Mouse (Mus musculus): ENCODE data around the gene Trpm3. TPM values are rescaled to one million over a fixed set of nuclear protein-coding genes. Genes with fewer than 3 reads are reported as not detected.

Gene Trpm3
- polyA plus RNA-seq, 1 experiment from 2014 or later = 6.4 TPM

DNA sequence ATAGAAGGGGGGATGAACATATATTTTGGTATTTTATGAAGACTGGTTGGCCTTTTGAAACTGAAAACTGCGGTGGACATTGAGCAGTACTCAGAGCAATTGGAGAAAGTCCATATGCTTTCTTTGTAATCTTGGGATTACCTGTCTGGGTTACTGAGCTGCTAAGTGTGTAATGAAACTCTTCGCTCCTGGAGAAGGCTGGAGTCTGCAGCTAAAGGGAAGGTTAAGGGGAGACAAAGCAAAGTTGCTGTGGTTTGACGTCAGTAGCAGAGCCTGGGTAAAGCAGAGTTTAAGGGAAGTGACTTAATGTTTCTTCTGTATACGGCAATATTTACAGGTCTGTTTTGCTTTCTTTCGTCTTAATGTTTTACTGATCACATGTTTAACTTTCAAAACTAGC, 554.1 kb downstream of the Trpm3 start:
- peak; percentile 60; the same call in 1 of the 2 replicates for ATAC-seq (ENCODE audit: low read depth)
- H3K9ac ChIP-seq (ENCODE audit: low read depth, low read length) = peak overlapping the region; percentile 31; the same call in 1 of the 2 replicates
- H3K4me3 ChIP-seq (ENCODE audit: low read depth, low read length) = peak overlapping the region; percentile 10; the same call in 1 of the 2 replicates
- no peaks in the 10 kb centered on the region for H3K36me3 ChIP-seq (ENCODE audit: control insufficient read depth, insufficient read depth, low read length)
- H3K27ac ChIP-seq (replicated peaks; ENCODE audit: low read depth, low read length) = 0 out of 2 replicates have a peak overlapping the region, but pooled peaks have one; percentile 6
- no peaks in the 10 kb centered on the region for H3K27me3 ChIP-seq (replicated peaks; ENCODE audit: control insufficient read depth, insufficient read depth, low read length)
- peaks cover 5% of the 10 kb centered on the region; the same call in 1 of the 2 replicates for H3K4me1 ChIP-seq (ENCODE audit: control insufficient read depth, insufficient read depth, low read length)
- H3K4me2 ChIP-seq (ENCODE audit: low read depth, low read length) = peak overlapping the region; percentile 21; the same call in 1 of the 2 replicates
- DNase-seq (ENCODE audit: low spot score) = no peak
- no peaks in the 10 kb centered on the region for H3K9me3 ChIP-seq (ENCODE audit: control insufficient read depth, low read length)
- 56% methylated on average over 5 of the region's 5 CpGs for WGBS

DNA sequence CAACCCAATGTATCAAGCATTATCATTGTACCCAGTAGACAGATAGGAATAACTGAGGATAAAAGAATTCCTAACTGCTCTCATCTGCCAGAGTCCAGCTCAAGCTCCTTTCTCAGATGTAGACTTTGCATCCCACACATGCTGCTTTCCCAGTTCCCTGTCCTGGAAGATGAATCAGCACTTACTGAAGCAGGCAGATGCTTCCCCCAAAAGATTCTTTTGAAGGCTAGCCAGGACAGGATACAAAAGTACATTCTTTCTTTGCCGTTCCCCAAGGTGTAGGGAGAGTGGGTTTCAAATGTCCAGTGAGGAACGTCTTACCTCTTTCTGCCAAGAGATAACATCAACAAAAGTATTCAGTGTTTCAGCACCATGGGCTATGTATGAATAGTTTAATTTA, 556.6 kb downstream of the Trpm3 start:
- Histone ChIP-seq H3K36me3 (ENCODE audit: control insufficient read depth, insufficient read depth, low read length) (no peaks in the 10 kb centered on the region), H3K27ac (replicated peaks; ENCODE audit: low read depth, low read length) (no peak overlapping the region), H3K4me1 (ENCODE audit: control insufficient read depth, insufficient read depth, low read length) (peaks cover 5% of the 10 kb centered on the region; the same call in 1 of the 2 replicates), H3K27me3 (replicated peaks; ENCODE audit: control insufficient read depth, insufficient read depth, low read length) (no peaks in the 10 kb centered on the region), H3K4me3 (ENCODE audit: low read depth, low read length) (no peak overlapping the region), H3K4me2 (ENCODE audit: low read depth, low read length) (no peak overlapping the region), H3K9ac (ENCODE audit: low read depth, low read length) (no peak overlapping the region), H3K9me3 (ENCODE audit: control insufficient read depth, low read length) (no peaks in the 10 kb centered on the region)
- peak; percentile 63 for DNase-seq (ENCODE audit: low spot score)
- no peak for ATAC-seq (ENCODE audit: low read depth)
- 22% methylated on average over 2 of the region's 2 CpGs for WGBS

DNA sequence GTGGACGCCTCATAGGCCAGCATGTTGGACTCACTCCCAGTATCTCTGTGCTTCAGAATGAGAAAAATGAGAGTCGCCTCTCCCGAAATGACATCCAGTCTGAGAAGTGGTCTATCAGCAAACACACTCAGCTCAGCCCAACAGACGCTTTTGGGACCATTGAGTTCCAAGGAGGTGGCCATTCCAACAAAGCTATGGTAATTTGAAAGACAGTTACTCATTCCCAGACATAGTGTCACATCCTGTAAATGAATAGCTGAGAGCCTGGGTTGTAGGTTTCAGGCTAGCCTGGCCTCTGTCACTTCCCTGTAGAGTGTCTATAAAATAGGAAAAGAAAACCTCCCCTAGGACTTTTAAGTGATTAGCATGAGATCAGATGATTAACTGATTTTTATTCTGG, 559.9 kb downstream of the Trpm3 start:
- no peak overlapping the region for H3K27ac ChIP-seq (replicated peaks; ENCODE audit: low read depth, low read length)
- WGBS = 84% methylated on average over 4 of the region's 4 CpGs

GRCm38 (mm10) chr19:22700871-22701651, 562.2 kb downstream of the Trpm3 start:
- DNase-seq (ENCODE audit: low spot score) = no peak
- Histone ChIP-seq H3K27me3 (replicated peaks; ENCODE audit: control insufficient read depth, insufficient read depth, low read length) (no peaks in the 10 kb centered on the region), H3K36me3 (ENCODE audit: control insufficient read depth, insufficient read depth, low read length) (no peaks in the 10 kb centered on the region), H3K4me1 (ENCODE audit: control insufficient read depth, insufficient read depth, low read length) (no peaks in the 10 kb centered on the region), H3K9ac (ENCODE audit: low read depth, low read length) (no peak overlapping the region), H3K27ac (replicated peaks; ENCODE audit: low read depth, low read length) (no peak overlapping the region), H3K4me2 (ENCODE audit: low read depth, low read length) (no peak overlapping the region), H3K9me3 (ENCODE audit: control insufficient read depth, low read length) (no peaks in the 10 kb centered on the region), H3K4me3 (ENCODE audit: low read depth, low read length) (no peak overlapping the region)
- 27% methylated on average over 5 of the region's 5 CpGs for WGBS
- no peak for ATAC-seq (ENCODE audit: low read depth)

More for the DNA sequence above, 559.9 kb downstream of the Trpm3 start:
- Histone ChIP-seq H3K9me3 (ENCODE audit: control insufficient read depth, low read length) (no peaks in the 10 kb centered on the region), H3K9ac (ENCODE audit: low read depth, low read length) (no peak overlapping the region), H3K27me3 (replicated peaks; ENCODE audit: control insufficient read depth, insufficient read depth, low read length) (no peaks in the 10 kb centered on the region), H3K4me1 (ENCODE audit: control insufficient read depth, insufficient read depth, low read length) (no peaks in the 10 kb centered on the region), H3K36me3 (ENCODE audit: control insufficient read depth, insufficient read depth, low read length) (no peaks in the 10 kb centered on the region), H3K4me3 (ENCODE audit: low read depth, low read length) (no peak overlapping the region), H3K4me2 (ENCODE audit: low read depth, low read length) (no peak overlapping the region)
- no peak for ATAC-seq (ENCODE audit: low read depth)
- DNase-seq (ENCODE audit: low spot score) = no peak

DNA sequence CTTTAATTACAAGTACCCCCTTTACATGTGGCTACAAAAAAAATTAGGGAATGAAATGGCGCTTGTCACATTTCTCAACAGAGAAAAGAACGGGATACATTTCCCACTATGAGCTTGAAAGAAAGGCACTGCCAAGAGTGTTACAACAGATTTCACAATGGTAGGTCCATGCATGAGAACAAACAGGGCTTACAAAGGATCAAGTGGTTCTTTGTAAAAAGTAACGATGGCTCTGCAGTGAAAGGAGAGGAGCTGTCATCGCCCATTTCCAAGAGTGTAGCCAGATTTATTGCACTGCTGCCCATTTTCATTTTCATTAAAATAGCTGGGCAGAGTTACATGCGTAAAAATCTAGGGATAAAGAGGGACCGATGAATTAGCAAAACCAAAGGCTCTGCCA, 565.0 kb downstream of the Trpm3 start:
- Histone ChIP-seq H3K27ac (replicated peaks; ENCODE audit: low read depth, low read length) (no peak overlapping the region), H3K4me3 (ENCODE audit: low read depth, low read length) (no peak overlapping the region), H3K9ac (ENCODE audit: low read depth, low read length) (no peak overlapping the region), H3K27me3 (replicated peaks; ENCODE audit: control insufficient read depth, insufficient read depth, low read length) (no peaks in the 10 kb centered on the region), H3K36me3 (ENCODE audit: control insufficient read depth, insufficient read depth, low read length) (no peaks in the 10 kb centered on the region), H3K4me1 (ENCODE audit: control insufficient read depth, insufficient read depth, low read length) (no peaks in the 10 kb centered on the region), H3K9me3 (ENCODE audit: control insufficient read depth, low read length) (no peaks in the 10 kb centered on the region), H3K4me2 (ENCODE audit: low read depth, low read length) (no peak overlapping the region)
- DNase-seq (ENCODE audit: low spot score) = peak; percentile 34
- no peak for ATAC-seq (ENCODE audit: low read depth)
- WGBS = 68% methylated on average over 6 of the region's 6 CpGs

GRCm38 (mm10) chr19:22705414-22705813, 566.6 kb downstream of the Trpm3 start:
- Histone ChIP-seq H3K27me3 (replicated peaks; ENCODE audit: control insufficient read depth, insufficient read depth, low read length) (no peaks in the 10 kb centered on the region), H3K9ac (ENCODE audit: low read depth, low read length) (no peak overlapping the region), H3K4me3 (ENCODE audit: low read depth, low read length) (no peak overlapping the region), H3K9me3 (ENCODE audit: control insufficient read depth, low read length) (no peaks in the 10 kb centered on the region), H3K4me2 (ENCODE audit: low read depth, low read length) (no peak overlapping the region), H3K36me3 (ENCODE audit: control insufficient read depth, insufficient read depth, low read length) (no peaks in the 10 kb centered on the region), H3K27ac (replicated peaks; ENCODE audit: low read depth, low read length) (no peak overlapping the region), H3K4me1 (ENCODE audit: control insufficient read depth, insufficient read depth, low read length) (no peaks in the 10 kb centered on the region)
- DNase-seq (ENCODE audit: low spot score) = no peak
- ATAC-seq (ENCODE audit: low read depth) = no peak

GRCm38 (mm10) chr19:22719027-22719426, 580.2 kb downstream of the Trpm3 start:
- no peak for ATAC-seq (ENCODE audit: low read depth)
- DNase-seq (ENCODE audit: low spot score) = no peak

GRCm38 (mm10) chr19:22729846-22730245, 591.0 kb downstream of the Trpm3 start:
- ATAC-seq (ENCODE audit: low read depth) (no peak), DNase-seq (ENCODE audit: low spot score) (peak; percentile 66)
- no peak overlapping the region for H3K9ac ChIP-seq (ENCODE audit: low read depth, low read length)
- WGBS = 61% methylated on average over 2 of the region's 2 CpGs
- H3K27me3 ChIP-seq (replicated peaks; ENCODE audit: control insufficient read depth, insufficient read depth, low read length) = no peaks in the 10 kb centered on the region
- no peaks in the 10 kb centered on the region for H3K36me3 ChIP-seq (ENCODE audit: control insufficient read depth, insufficient read depth, low read length)
- no peak overlapping the region for H3K4me2 ChIP-seq (ENCODE audit: low read depth, low read length)
- no peaks in the 10 kb centered on the region for H3K9me3 ChIP-seq (ENCODE audit: control insufficient read depth, low read length)
- no peak overlapping the region for H3K27ac ChIP-seq (replicated peaks; ENCODE audit: low read depth, low read length)
- H3K4me3 ChIP-seq (ENCODE audit: low read depth, low read length) = no peak overlapping the region
- H3K4me1 ChIP-seq (ENCODE audit: control insufficient read depth, insufficient read depth, low read length) = no peaks in the 10 kb centered on the region; the same call in 1 of the 2 replicates

More at GRCm38 (mm10) chr19:22719027-22719426, 580.2 kb downstream of the Trpm3 start:
- Histone ChIP-seq H3K4me1 (ENCODE audit: control insufficient read depth, insufficient read depth, low read length) (no peaks in the 10 kb centered on the region), H3K4me3 (ENCODE audit: low read depth, low read length) (no peak overlapping the region), H3K9ac (ENCODE audit: low read depth, low read length) (no peak overlapping the region), H3K36me3 (ENCODE audit: control insufficient read depth, insufficient read depth, low read length) (no peaks in the 10 kb centered on the region), H3K27ac (replicated peaks; ENCODE audit: low read depth, low read length) (no peak overlapping the region), H3K4me2 (ENCODE audit: low read depth, low read length) (no peak overlapping the region), H3K9me3 (ENCODE audit: control insufficient read depth, low read length) (no peaks in the 10 kb centered on the region), H3K27me3 (replicated peaks; ENCODE audit: control insufficient read depth, insufficient read depth, low read length) (no peaks in the 10 kb centered on the region)
- 53% methylated on average over 2 of the region's 2 CpGs for WGBS

DNA sequence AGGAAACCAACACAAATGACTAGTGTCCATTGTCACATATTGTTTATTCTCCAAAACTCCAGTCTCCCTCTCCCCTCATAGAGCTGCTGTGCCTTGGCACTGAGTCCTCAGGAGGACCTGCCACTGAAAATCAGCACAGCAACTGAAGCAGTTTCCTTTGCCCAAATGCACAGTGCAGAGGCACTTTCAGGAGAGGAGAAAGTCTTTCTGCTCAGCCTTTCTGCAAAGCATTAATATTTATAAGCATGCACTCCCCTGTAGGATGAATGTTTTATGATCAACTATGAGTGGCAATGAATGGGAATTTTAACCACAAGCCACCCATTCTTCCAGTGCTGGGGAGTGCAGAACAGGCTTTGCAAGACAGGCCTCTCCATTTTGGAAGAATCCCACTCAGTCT, 592.1 kb downstream of the Trpm3 start:
- no peaks in the 10 kb centered on the region for H3K9me3 ChIP-seq (ENCODE audit: control insufficient read depth, low read length)
- no peak overlapping the region for H3K9ac ChIP-seq (ENCODE audit: low read depth, low read length)
- H3K27me3 ChIP-seq (replicated peaks; ENCODE audit: control insufficient read depth, insufficient read depth, low read length) = no peaks in the 10 kb centered on the region
- H3K4me3 ChIP-seq (ENCODE audit: low read depth, low read length) = no peak overlapping the region
- DNase-seq (ENCODE audit: low spot score) (no peak), ATAC-seq (ENCODE audit: low read depth) (no peak)
- H3K4me1 ChIP-seq (ENCODE audit: control insufficient read depth, insufficient read depth, low read length) = no peaks in the 10 kb centered on the region; the same call in 1 of the 2 replicates
- no peak overlapping the region for H3K27ac ChIP-seq (replicated peaks; ENCODE audit: low read depth, low read length)
- H3K36me3 ChIP-seq (ENCODE audit: control insufficient read depth, insufficient read depth, low read length) = no peaks in the 10 kb centered on the region
- no peak overlapping the region for H3K4me2 ChIP-seq (ENCODE audit: low read depth, low read length)
